10 mouse cellular contexts compared by ENCODE assay signal in genomic region chr8:18388353-18388752, GRCm38 (mm10).
DNase-seq lines count a peak whose midpoint lies in the region; ATAC-seq and TF ChIP-seq lines count a peak whose summit lies in the region.
"Had no signal": no experiment of that assay in that cellular context is flagged by ENCODE, and none has a peak within 500 bp of the region (broad histone marks: within the 10 kb centered on the region; RNA-seq: fewer than 3 reads in every experiment).

No protein-coding gene starts in this region.

- H3K27ac ChIP-seq in kidney, adult 2 months (ENCODE audit: insufficient read depth, low read depth, low read length): no peak overlapping the region
- H3K27ac ChIP-seq in kidney, embryonic 15.5 days: no peak overlapping the region
- no peak overlapping the region for H3K27ac ChIP-seq in hindbrain, embryonic 11.5 days (ENCODE audit: low read depth, low read length)
- H3K27ac ChIP-seq in neural tube, embryonic 15.5 days (replicated peaks): no peak overlapping the region
- H3K27ac ChIP-seq: embryonic facial prominence, embryonic 12.5 days; liver, embryonic 15.5 days had no signal

- H3K36me3 ChIP-seq in kidney, adult 2 months (ENCODE audit: control insufficient read depth, insufficient read depth, low read length): no peaks in the 10 kb centered on the region
- H3K36me3 ChIP-seq in kidney, embryonic 15.5 days: no peaks in the 10 kb centered on the region
- H3K36me3 ChIP-seq in hindbrain, embryonic 11.5 days (ENCODE audit: control insufficient read depth, insufficient read depth, low read length): no peaks in the 10 kb centered on the region
- H3K36me3 ChIP-seq in neural tube, embryonic 15.5 days: no peaks in the 10 kb centered on the region
- H3K36me3 ChIP-seq: embryonic facial prominence, embryonic 12.5 days; liver, embryonic 15.5 days had no signal

- no peak for TF ChIP-seq POLR2A in kidney, adult 2 months (IDR thresholded peaks at IDR 0.05; ENCODE audit: low read depth, low read length)

- no peaks in the 10 kb centered on the region for H3K4me1 ChIP-seq in kidney, adult 2 months (ENCODE audit: control insufficient read depth, insufficient read depth, low read length)
- no peaks in the 10 kb centered on the region for H3K4me1 ChIP-seq in kidney, embryonic 15.5 days
- no peaks in the 10 kb centered on the region for H3K4me1 ChIP-seq in hindbrain, embryonic 11.5 days (replicated peaks; ENCODE audit: control insufficient read depth, insufficient read depth, low read length)
- H3K4me1 ChIP-seq in neural tube, embryonic 15.5 days: no peaks in the 10 kb centered on the region
- H3K4me1 ChIP-seq: embryonic facial prominence, embryonic 12.5 days; liver, embryonic 15.5 days had no signal

- intact Hi-C loops in left cerebral cortex, postnatal 14 days (cut with DNase I): no loop called here

- no peak overlapping the region for H3K4me2 ChIP-seq in kidney, embryonic 15.5 days
- no peak overlapping the region for H3K4me2 ChIP-seq in hindbrain, embryonic 11.5 days (replicated peaks; ENCODE audit: low read depth, low read length)
- no peak overlapping the region for H3K4me2 ChIP-seq in neural tube, embryonic 15.5 days
- H3K4me2 ChIP-seq: embryonic facial prominence, embryonic 12.5 days; liver, embryonic 15.5 days had no signal

- 2% methylated on average over 5 of the region's 5 CpGs for WGBS in kidney, adult 2 months
- 4% methylated on average over 5 of the region's 5 CpGs for WGBS in kidney, embryonic 15.5 days
- 4% methylated on average over 5 of the region's 5 CpGs for WGBS in hindbrain, embryonic 11.5 days
- 2% methylated on average over 5 of the region's 5 CpGs for WGBS in neural tube, embryonic 15.5 days

- TF ChIP-seq CTCF in kidney, adult 2 months (conservative IDR thresholded peaks at IDR 0.05; ENCODE audit: insufficient read depth, insufficient read length, low read depth, low read length): peak; percentile 61

- no peaks in the 10 kb centered on the region for H3K27me3 ChIP-seq in kidney, adult 2 months (replicated peaks; ENCODE audit: control insufficient read depth, insufficient read depth, low read length)
- no peaks in the 10 kb centered on the region for H3K27me3 ChIP-seq in kidney, embryonic 15.5 days
- H3K27me3 ChIP-seq in hindbrain, embryonic 11.5 days (ENCODE audit: control insufficient read depth, insufficient read depth, low read length): no peaks in the 10 kb centered on the region
- no peaks in the 10 kb centered on the region for H3K27me3 ChIP-seq in neural tube, embryonic 15.5 days (replicated peaks)
- H3K27me3 ChIP-seq: embryonic facial prominence, embryonic 12.5 days; liver, embryonic 15.5 days had no signal

- no peak overlapping the region for H3K4me3 ChIP-seq in kidney, adult 2 months (ENCODE audit: insufficient read depth, low read depth, low read length)
- no peak overlapping the region for H3K4me3 ChIP-seq in kidney, embryonic 15.5 days (replicated peaks)
- no peak overlapping the region for H3K4me3 ChIP-seq in hindbrain, embryonic 11.5 days (ENCODE audit: low read depth, low read length)
- H3K4me3 ChIP-seq in neural tube, embryonic 15.5 days (replicated peaks): no peak overlapping the region
- H3K4me3 ChIP-seq: embryonic facial prominence, embryonic 12.5 days; liver, embryonic 15.5 days had no signal

- no peaks in the 10 kb centered on the region for H3K9me3 ChIP-seq in kidney, embryonic 15.5 days (replicated peaks)
- H3K9me3 ChIP-seq in hindbrain, embryonic 11.5 days (ENCODE audit: control insufficient read depth, low read length): no peaks in the 10 kb centered on the region
- H3K9me3 ChIP-seq in neural tube, embryonic 15.5 days (replicated peaks): no peaks in the 10 kb centered on the region
- H3K9me3 ChIP-seq: embryonic facial prominence, embryonic 12.5 days; liver, embryonic 15.5 days had no signal

- ATAC-seq in kidney, embryonic 15.5 days (replicated peaks; ENCODE audit: low FRiP score): no peak
- 0 out of 2 replicates have a peak, but pooled peaks have one; percentile 56 for ATAC-seq in common myeloid progenitor, adult 5-6 weeks (replicated peaks; ENCODE audit: low read depth, poor library complexity, severe bottlenecking)
- peak; percentile 66 for ATAC-seq in hindbrain, embryonic 11.5 days (ENCODE audit: low FRiP score)
- peak; percentile 63; the same call in 1 of the 2 replicates for ATAC-seq in neural tube, embryonic 15.5 days (ENCODE audit: low FRiP score)

- H3K9ac ChIP-seq in kidney, embryonic 15.5 days: no peak overlapping the region
- H3K9ac ChIP-seq in hindbrain, embryonic 11.5 days (ENCODE audit: low read depth, low read length): no peak overlapping the region
- no peak overlapping the region for H3K9ac ChIP-seq in neural tube, embryonic 15.5 days (replicated peaks)
- H3K9ac ChIP-seq: embryonic facial prominence, embryonic 12.5 days; liver, embryonic 15.5 days had no signal

- DNase-seq in kidney, adult 2 months: peak; percentile 22
- peak; percentile 57 for DNase-seq in R1 (ENCODE audit: low read depth, low spot score)
- DNase-seq in hindbrain, embryonic 11.5 days (ENCODE audit: low spot score): peak; percentile 78
- DNase-seq in left cerebral cortex, postnatal 14 days (ENCODE audit: low spot score in 2 of 2): peak; percentile 8 to 66
- no peak for DNase-seq in MN1 (ENCODE audit: low spot score)
